Mouse (Mus musculus) liver, embryonic 14.5 days (tissue): Measurements from ENCODE around the gene U2af1l4. TPM values are rescaled to one million over a fixed set of nuclear protein-coding genes. Genes with fewer than 3 reads are reported as not detected.

Experiments used
- ATAC-seq: fragments of 200-750 bp; cut with Nextera tagmentation; 2 replicates; pipeline ENCODE4 v1.8.0; 2017; ENCODE audit warnings: moderate number of reproducible peaks, mild to moderate bottlenecking, moderate library complexity; ENCODE audit not compliant: insufficient read depth
- DNase-seq, 3 experiments: peaks; one replicate each; pipeline ENCODE4 v3.0.0-alpha.2; 2012 to 2013; ENCODE audit warnings: low read depth in 3 of 3, low spot score in 3 of 3
- H3K27ac ChIP-seq: fragments of 300-500 bp; sonication (generic); 2 replicates; pipeline ENCODE4 v1.5.1; 2014; ENCODE audit warnings: moderate library complexity, mild to moderate bottlenecking, control low read depth, inconsistent platforms
- H3K27me3 ChIP-seq: fragments of 300-500 bp; sonication (generic); 2 replicates; pipeline ENCODE4 v1.6.1; 2014; ENCODE audit warnings: mild to moderate bottlenecking, low read length, moderate library complexity; ENCODE audit not compliant: control insufficient read depth, insufficient read depth
- H3K36me3 ChIP-seq: fragments of 300-500 bp; sonication (generic); replicated peaks from 2 replicates; pipeline ENCODE4 v1.6.1; 2014; ENCODE audit warnings: low read depth; ENCODE audit not compliant: control insufficient read depth, insufficient read depth
- H3K4me1 ChIP-seq, 2 experiments: fragments of 200-500 bp in 1 of 2; fragments of 300-500 bp in 1 of 2; sonication (generic) in 1 of 2; replicated peaks; 2 replicates each; pipeline ENCODE4 v1.6.1; 2012 to 2014; ENCODE audit warnings: antibody characterized with exemption in 1 of 2, inconsistent platforms in 1 of 2, low read length in 1 of 2; ENCODE audit not compliant: control insufficient read depth in 2 of 2, insufficient read depth in 2 of 2
- H3K4me2 ChIP-seq: fragments of 300-500 bp; sonication (generic); 2 replicates; pipeline ENCODE4 v1.6.1; 2014; ENCODE audit warnings: low read depth, mild to moderate bottlenecking, control low read depth, moderate library complexity
- H3K4me3 ChIP-seq, 2 experiments: fragments of 200-500 bp in 1 of 2; fragments of 300-500 bp in 1 of 2; sonication (generic) in 1 of 2; 2 replicates each; pipeline ENCODE4 v1.5.1; 2012 to 2014; ENCODE audit warnings: low read depth in 2 of 2, low read length in 2 of 2, mild to moderate bottlenecking in 2 of 2, control low read depth in 1 of 2, inconsistent platforms in 1 of 2, moderate library complexity in 1 of 2; ENCODE audit not compliant: insufficient read depth in 1 of 2
- H3K9ac ChIP-seq: fragments of 300-500 bp; sonication (generic); replicated peaks from 2 replicates; pipeline ENCODE4 v1.6.1; 2014; ENCODE audit warnings: mild to moderate bottlenecking, control low read depth, moderate library complexity
- H3K9me3 ChIP-seq: fragments of 300-500 bp; sonication (generic); 2 replicates; pipeline ENCODE4 v1.6.1; 2016; ENCODE audit warnings: low read length, mixed read lengths; ENCODE audit not compliant: control insufficient read depth
- CTCF ChIP-seq: IDR thresholded peaks from 2 replicates; pipeline ENCODE4 v1.5.1; 2016; ENCODE audit warnings: antibody characterized with exemption, low read depth, control low read depth
- EP300 ChIP-seq: IDR thresholded peaks from 2 replicates; pipeline ENCODE4 v1.6.1; 2016; ENCODE audit warnings: antibody characterized with exemption, low read depth
- WGBS: fragments of 180-500 bp; shearing (Covaris S2); extraction: QIAGEN DNeasy Blood & Tissue Kit; methylation state at CpG from one replicate; pipeline ENCODE4 v1.1.7; 2014; ENCODE audit not compliant: insufficient replicate concordance; 5-methylcytosine and 5-hydroxymethylcytosine counted together
- polyA plus RNA-seq, 2 experiments: library from polyadenylated mRNA; depleted of rRNA in 1 of 2; stranded (reverse) in 1 of 2; unstranded in 1 of 2; fragments of >200 nt; fragmentation: Nextera tagmentation in 1 of 2; extraction: Ambion mirVana in 1 of 2; gene quantifications; 2 replicates each; pipeline versions ENCODE4 v1.2.1 to v1.2.3; 2012 to 2014

The U2af1l4 gene
- polyA plus RNA-seq, 2 experiments: 28.1 to 40.7 TPM

DNA sequence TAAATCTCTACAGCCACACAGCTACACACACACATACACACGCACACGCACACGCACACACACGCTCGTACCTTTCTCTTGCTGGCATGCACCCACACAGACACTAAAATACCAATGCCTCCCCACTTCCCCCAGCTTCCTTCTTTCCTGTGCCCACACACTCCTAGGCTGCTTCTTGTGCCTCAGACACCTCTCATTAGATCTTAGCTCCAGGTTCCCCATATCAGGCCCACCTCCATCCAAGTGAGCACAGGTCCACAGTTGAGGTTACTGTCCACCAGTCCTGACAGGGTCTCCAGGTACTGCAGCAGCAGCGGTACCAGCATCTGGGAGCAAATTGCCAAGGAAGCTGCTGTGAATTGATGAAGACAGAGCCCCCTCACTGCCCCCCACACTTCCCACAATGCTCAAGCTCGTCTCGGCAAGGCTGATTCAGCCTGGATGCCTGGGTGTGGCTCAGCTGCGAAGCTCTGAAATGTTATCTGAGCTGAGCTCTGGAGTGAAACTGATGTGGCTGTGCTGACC lies 31.7 kb upstream of the U2af1l4 start:
- Histone ChIP-seq H3K9ac (no peak overlapping the region), H3K9me3 (no peaks in the 10 kb centered on the region), H3K36me3 (peaks cover 7% of the 10 kb centered on the region), H3K27ac (no peak overlapping the region), H3K4me2 (no peak overlapping the region), H3K4me3 (no peak overlapping the region), H3K27me3 (no peaks in the 10 kb centered on the region), H3K4me1 (peaks cover 6 to 11% of the 10 kb centered on the region in 2 experiments)
- WGBS: 71% methylated on average over 9 of the region's 9 CpGs
- ATAC-seq: no peak
- TF ChIP-seq CTCF: no peak
- no peak for TF ChIP-seq EP300
- no peak for DNase-seq

DNA sequence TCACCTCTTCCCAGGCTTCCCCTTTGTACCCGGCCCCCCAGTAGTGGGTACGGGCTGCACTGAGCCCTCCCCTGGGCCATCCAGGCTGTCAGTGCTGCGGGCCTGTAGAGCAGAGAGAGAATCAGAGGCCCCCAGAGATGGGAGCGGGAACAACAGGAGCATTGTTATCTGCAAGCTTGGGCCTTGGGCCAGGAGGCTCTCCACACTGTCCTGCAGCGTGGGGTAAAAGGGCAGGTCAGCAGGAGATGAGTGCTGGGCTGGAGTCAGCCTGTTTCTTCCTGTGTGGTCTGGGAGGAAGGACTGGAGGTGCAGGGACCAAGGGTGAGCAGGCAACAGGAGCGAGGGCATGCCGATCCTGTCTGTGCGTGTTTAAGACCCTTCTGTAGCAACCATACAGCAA lies 30.2 kb upstream of the U2af1l4 start:
- Histone ChIP-seq H3K4me1 (peaks cover 6 to 11% of the 10 kb centered on the region in 2 experiments), H3K9me3 (no peaks in the 10 kb centered on the region), H3K27me3 (no peaks in the 10 kb centered on the region), H3K4me2 (no peak overlapping the region), H3K27ac (no peak overlapping the region), H3K4me3 (no peak overlapping the region), H3K36me3 (peaks cover 7% of the 10 kb centered on the region), H3K9ac (no peak overlapping the region)
- DNase-seq (no peak), ATAC-seq (no peak)
- TF ChIP-seq CTCF (no peak), EP300 (no peak)
- 67% methylated on average over 8 of the region's 8 CpGs for WGBS

DNA sequence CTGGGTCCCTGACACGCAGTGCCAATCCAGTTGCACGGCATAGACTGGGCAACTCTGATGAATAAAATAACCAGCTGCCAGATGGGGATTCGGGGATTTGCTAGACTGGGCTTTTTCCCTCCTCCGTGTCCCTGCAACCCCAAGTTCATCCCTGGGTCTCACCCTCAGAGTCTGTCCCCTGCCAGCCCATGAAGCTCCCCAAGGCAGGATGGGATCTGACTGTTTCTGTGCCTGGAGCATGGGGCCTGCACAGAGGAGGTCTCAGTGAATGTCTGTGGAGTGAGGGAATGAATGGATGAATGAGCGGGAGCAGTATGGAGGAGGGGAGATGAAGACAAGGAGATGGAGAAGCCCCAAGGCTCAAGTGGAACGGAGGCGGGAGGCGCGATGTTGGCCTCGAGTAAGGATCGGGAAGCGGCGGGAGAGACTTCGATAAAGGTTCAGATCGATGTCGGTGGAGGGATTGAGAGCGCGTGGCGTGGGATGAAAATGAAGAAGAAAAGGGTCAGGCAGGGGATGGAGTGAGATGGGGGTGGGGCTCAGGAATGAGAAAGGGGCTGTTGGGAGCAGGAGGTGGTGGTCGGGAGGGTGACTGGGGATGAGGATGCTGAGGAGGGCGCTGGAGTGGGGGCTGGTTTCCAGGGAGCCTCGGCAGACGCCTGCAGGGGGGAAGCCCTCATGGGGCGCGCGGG lies 29.0 kb upstream of the U2af1l4 start:
- no peak overlapping the region for H3K27ac ChIP-seq

DNA sequence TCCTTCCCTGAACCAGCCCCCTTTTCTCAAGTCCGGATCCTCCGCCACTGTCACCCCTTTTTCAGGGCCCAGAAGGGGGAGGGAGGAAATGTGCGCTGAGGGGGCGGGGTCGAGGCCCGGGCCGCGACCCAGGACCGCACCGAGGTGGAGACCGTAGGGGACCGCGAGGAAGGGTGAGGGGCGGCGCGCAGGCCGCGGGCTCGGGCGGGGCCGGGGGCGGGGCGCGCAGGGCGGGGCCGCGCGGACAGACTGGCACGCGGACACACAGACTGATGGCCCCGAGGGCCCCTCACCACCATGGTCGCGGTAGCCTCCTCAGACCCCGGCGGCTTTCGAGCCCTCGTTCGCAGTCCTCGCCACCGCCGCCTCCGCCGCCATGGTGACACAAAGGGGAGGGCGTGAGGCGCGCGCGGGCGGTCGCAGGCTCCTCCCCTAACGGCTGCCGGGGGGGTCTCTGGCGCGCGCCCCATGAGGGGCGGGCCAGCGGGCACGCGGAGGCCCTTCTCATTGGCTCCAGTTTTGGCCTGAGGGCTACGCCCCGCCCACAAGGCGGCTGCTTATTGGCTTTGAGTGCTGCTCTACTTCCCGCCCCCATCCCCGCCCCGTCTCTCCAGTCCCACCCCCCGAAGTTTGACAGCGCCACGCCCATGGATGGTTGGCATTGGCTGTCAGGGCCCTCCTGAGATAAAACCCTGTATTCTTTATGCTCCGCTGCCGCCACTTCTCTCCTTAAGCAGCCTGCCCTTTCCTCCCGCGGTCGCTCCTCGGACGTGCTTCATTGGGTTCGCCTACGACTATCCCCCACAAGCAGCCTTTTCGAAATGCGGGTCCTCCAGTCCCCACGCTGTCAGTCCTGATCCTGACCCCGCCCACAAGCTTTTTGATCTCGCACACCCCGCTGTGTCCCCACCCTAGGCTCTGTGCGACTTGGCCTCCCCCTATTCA lies 28.2 kb upstream of the U2af1l4 start, which contains the start of gene Arhgap33:
Gene Arhgap33 (minus strand): TSS at position 428 of the 945 bp plus-strand sequence.
- peak; percentile 96 for ATAC-seq
- Histone ChIP-seq H3K27me3 (no peaks in the 10 kb centered on the region), H3K36me3 (no peaks in the 10 kb centered on the region; the same call in 1 of the 2 replicates), H3K4me1 (peaks cover 6 to 11% of the 10 kb centered on the region in 2 experiments), H3K9ac (peak within 1 kb of the TSS; percentile 62), H3K4me2 (peak within 1 kb of the TSS; percentile 80), H3K9me3 (no peaks in the 10 kb centered on the region), H3K4me3 (peak within 1 kb of the TSS; percentile 68 to 97), H3K27ac (peak within 1 kb of the TSS; percentile 41; the same call in 1 of the 2 replicates)
- no peak for TF ChIP-seq EP300
- peak; percentile 96 to 97 (median 96) for DNase-seq
- under 1% methylated on average over 68 of the region's 84 CpGs for WGBS

More for the DNA sequence above, 29.0 kb upstream of the U2af1l4 start:
- no peaks in the 10 kb centered on the region for H3K27me3 ChIP-seq
- H3K36me3 ChIP-seq: peaks cover 5% of the 10 kb centered on the region
- WGBS: 17% methylated on average over 25 of the region's 26 CpGs
- H3K4me1 ChIP-seq: peaks cover 6 to 11% of the 10 kb centered on the region in 2 experiments
- peak overlapping the region; percentile 68 to 74 for H3K4me3 ChIP-seq
- TF ChIP-seq CTCF (no peak), EP300 (no peak)
- H3K9me3 ChIP-seq: no peaks in the 10 kb centered on the region
- ATAC-seq (no peak), DNase-seq (no peak)
- H3K9ac ChIP-seq: peak overlapping the region; percentile 62
- peak overlapping the region; percentile 80 for H3K4me2 ChIP-seq

DNA sequence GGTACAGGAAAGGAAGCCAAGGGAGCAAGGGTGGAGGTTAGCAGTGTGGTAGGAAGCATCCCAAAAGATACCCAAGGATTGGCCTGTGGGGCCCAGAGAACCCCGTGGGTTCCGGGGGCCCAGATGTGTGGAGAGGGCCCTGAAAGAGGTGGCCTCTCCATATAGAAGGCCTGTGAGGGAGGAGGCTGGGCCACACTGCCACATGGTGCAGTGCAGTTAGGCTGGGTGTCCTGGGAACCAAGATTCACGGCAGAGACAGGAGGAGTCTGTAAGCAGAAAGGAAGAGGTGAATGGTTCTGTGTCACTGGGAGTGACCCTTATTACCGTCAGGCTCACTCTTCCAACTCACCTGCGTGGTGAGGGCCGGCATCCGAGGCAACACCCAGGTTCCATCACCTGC lies 22.5 kb upstream of the U2af1l4 start:
- no peak overlapping the region for H3K4me2 ChIP-seq
- H3K27me3 ChIP-seq: no peaks in the 10 kb centered on the region
- no peak for TF ChIP-seq EP300
- no peak for TF ChIP-seq CTCF
- H3K27ac ChIP-seq: no peak overlapping the region
- H3K36me3 ChIP-seq: no peaks in the 10 kb centered on the region
- H3K4me1 ChIP-seq: peaks cover 8 to 12% of the 10 kb centered on the region in 2 experiments
- H3K9me3 ChIP-seq: no peaks in the 10 kb centered on the region
- WGBS: 74% methylated on average over 7 of the region's 7 CpGs
- no peak overlapping the region for H3K4me3 ChIP-seq
- DNase-seq (no peak), ATAC-seq (no peak)
- no peak overlapping the region for H3K9ac ChIP-seq
